Mouse (Mus musculus): ENCODE results near the gene Wnt5b. TPM values are rescaled to one million over a fixed set of nuclear protein-coding genes. Genes with fewer than 3 reads are reported as not detected.

The Wnt5b gene
- polyA plus RNA-seq, 1 experiment from 2014 or later = 2.3 TPM

GRCm38 (mm10) chr6:119479876-119480705 is 64.1 kb downstream of the Wnt5b start:
- ATAC-seq (replicated peaks) = peak; percentile 38
- Histone ChIP-seq H3K27ac (peak overlapping the region; percentile 100), H3K9me3 (no peaks in the 10 kb centered on the region), H3K4me1 (peaks cover 49% of the 10 kb centered on the region), H3K4me2 (peak overlapping the region; percentile 98), H3K27me3 (replicated peaks) (no peaks in the 10 kb centered on the region), H3K9ac (peak overlapping the region; percentile 95), H3K36me3 (replicated peaks) (0 out of 2 replicates have a peak, but pooled peaks cover 5% of the 10 kb centered on the region), H3K4me3 (peak overlapping the region; percentile 90)
- under 1% methylated on average over 70 of the region's 70 CpGs for WGBS

- peak within 1 kb of the TSS; percentile 98 for H3K4me2 ChIP-seq
- no peaks in the 10 kb centered on the region for H3K9me3 ChIP-seq
- H3K4me3 ChIP-seq = peak within 1 kb of the TSS; percentile 90
- peak; percentile 89 for ATAC-seq (replicated peaks)
- H3K9ac ChIP-seq = peak within 1 kb of the TSS; percentile 95
- H3K27me3 ChIP-seq (replicated peaks) = no peaks in the 10 kb centered on the region
- peak within 1 kb of the TSS; percentile 100 for H3K27ac ChIP-seq
- H3K36me3 ChIP-seq (replicated peaks) = 0 out of 2 replicates have a peak, but pooled peaks cover under 1% of the 10 kb centered on the region
- H3K4me1 ChIP-seq = peaks cover 44% of the 10 kb centered on the region
- WGBS = 0% methylated on average over 59 of the region's 101 CpGs
These were observed 64.7 kb downstream of the Wnt5b start, which contains the start of gene Fbxl14 for GRCm38 (mm10) chr6:119479343-119479875. Gene Fbxl14, plus strand, starts transcription at chr6:119479668.

- peak; percentile 94 for ATAC-seq (replicated peaks)
- peaks cover 38% of the 10 kb centered on the region for H3K4me1 ChIP-seq
These were observed 65.4 kb downstream of the Wnt5b start for GRCm38 (mm10) chr6:119478560-119479342.

GRCm38 (mm10) chr6:119477686-119478310 is 66.3 kb downstream of the Wnt5b start:
- Histone ChIP-seq H3K4me3 (no peak overlapping the region), H3K9ac (no peak overlapping the region), H3K4me2 (no peak overlapping the region), H3K27me3 (replicated peaks) (no peaks in the 10 kb centered on the region), H3K27ac (no peak overlapping the region), H3K36me3 (replicated peaks) (no peaks in the 10 kb centered on the region), H3K9me3 (no peaks in the 10 kb centered on the region), H3K4me1 (peaks cover 29% of the 10 kb centered on the region)
- no peak for ATAC-seq (replicated peaks)
- 55% methylated on average over 13 of the region's 13 CpGs for WGBS

More at GRCm38 (mm10) chr6:119478560-119479342, 65.4 kb downstream of the Wnt5b start:
- Histone ChIP-seq H3K9ac (peak overlapping the region; percentile 95), H3K27me3 (replicated peaks) (no peaks in the 10 kb centered on the region), H3K4me3 (peak overlapping the region; percentile 90), H3K36me3 (replicated peaks) (no peaks in the 10 kb centered on the region), H3K9me3 (no peaks in the 10 kb centered on the region), H3K27ac (peak overlapping the region; percentile 100), H3K4me2 (peak overlapping the region; percentile 98)
- 2% methylated on average over 48 of the region's 49 CpGs for WGBS

- Histone ChIP-seq H3K4me1 (peaks cover 14% of the 10 kb centered on the region), H3K4me2 (no peak overlapping the region), H3K4me3 (no peak overlapping the region), H3K9ac (no peak overlapping the region), H3K9me3 (no peaks in the 10 kb centered on the region), H3K36me3 (replicated peaks) (no peaks in the 10 kb centered on the region), H3K27ac (no peak overlapping the region), H3K27me3 (replicated peaks) (no peaks in the 10 kb centered on the region)
- 92% methylated on average over 6 of the region's 6 CpGs for WGBS
- ATAC-seq (replicated peaks) = no peak
These were observed 68.2 kb downstream of the Wnt5b start for GRCm38 (mm10) chr6:119475988-119476387.

- Histone ChIP-seq H3K36me3 (replicated peaks) (no peaks in the 10 kb centered on the region), H3K9ac (no peak overlapping the region), H3K27me3 (replicated peaks) (no peaks in the 10 kb centered on the region), H3K4me1 (peaks cover 12% of the 10 kb centered on the region), H3K4me2 (no peak overlapping the region), H3K9me3 (no peaks in the 10 kb centered on the region), H3K4me3 (no peak overlapping the region), H3K27ac (no peak overlapping the region)
- WGBS = 94% methylated on average over 4 of the region's 4 CpGs
- no peak for ATAC-seq (replicated peaks)
These were observed 70.2 kb downstream of the Wnt5b start for GRCm38 (mm10) chr6:119473992-119474391.

- no peaks in the 10 kb centered on the region for H3K27me3 ChIP-seq (replicated peaks)
- H3K4me2 ChIP-seq = no peak overlapping the region
- H3K9ac ChIP-seq = no peak overlapping the region
- no peak for ATAC-seq (replicated peaks)
- no peaks in the 10 kb centered on the region for H3K36me3 ChIP-seq (replicated peaks)
- H3K4me3 ChIP-seq = no peak overlapping the region
- H3K27ac ChIP-seq = no peak overlapping the region
- H3K9me3 ChIP-seq = no peaks in the 10 kb centered on the region
- WGBS = 84% methylated on average over 7 of the region's 7 CpGs
- H3K4me1 ChIP-seq = peaks cover 9% of the 10 kb centered on the region
These were observed 70.7 kb downstream of the Wnt5b start for GRCm38 (mm10) chr6:119473446-119473845.

- H3K9ac ChIP-seq = no peak overlapping the region
- ATAC-seq (replicated peaks) = no peak
- H3K27me3 ChIP-seq (replicated peaks) = no peaks in the 10 kb centered on the region
- WGBS = 88% methylated on average over 3 of the region's 3 CpGs
- H3K9me3 ChIP-seq = no peaks in the 10 kb centered on the region
- H3K4me2 ChIP-seq = no peak overlapping the region
- H3K4me1 ChIP-seq = peaks cover 1% of the 10 kb centered on the region; the same call in 1 of the 2 replicates
- no peak overlapping the region for H3K27ac ChIP-seq
- no peaks in the 10 kb centered on the region for H3K36me3 ChIP-seq (replicated peaks)
- no peak overlapping the region for H3K4me3 ChIP-seq
These were observed 71.4 kb downstream of the Wnt5b start for GRCm38 (mm10) chr6:119472705-119473104.

GRCm38 (mm10) chr6:119472135-119472534 is 72.0 kb downstream of the Wnt5b start:
- 22% methylated on average over 5 of the region's 5 CpGs for WGBS
- Histone ChIP-seq H3K9me3 (no peaks in the 10 kb centered on the region), H3K4me2 (no peak overlapping the region), H3K4me1 (no peaks in the 10 kb centered on the region), H3K36me3 (replicated peaks) (no peaks in the 10 kb centered on the region), H3K27ac (no peak overlapping the region), H3K4me3 (no peak overlapping the region), H3K9ac (no peak overlapping the region), H3K27me3 (replicated peaks) (no peaks in the 10 kb centered on the region)
- ATAC-seq (replicated peaks) = 0 out of 2 replicates have a peak, but pooled peaks have one; percentile 24

- Histone ChIP-seq H3K9me3 (no peaks in the 10 kb centered on the region), H3K4me3 (no peak overlapping the region), H3K27ac (no peak overlapping the region), H3K9ac (no peak overlapping the region), H3K27me3 (replicated peaks) (no peaks in the 10 kb centered on the region), H3K36me3 (replicated peaks) (no peaks in the 10 kb centered on the region), H3K4me2 (no peak overlapping the region), H3K4me1 (no peaks in the 10 kb centered on the region)
- no peak for ATAC-seq (replicated peaks)
- 94% methylated on average over 3 of the region's 3 CpGs for WGBS
These were observed 73.4 kb downstream of the Wnt5b start for GRCm38 (mm10) chr6:119470777-119471176.

GRCm38 (mm10) chr6:119467785-119468059 is 76.4 kb downstream of the Wnt5b start:
- no peaks in the 10 kb centered on the region for H3K36me3 ChIP-seq (replicated peaks)
- H3K9me3 ChIP-seq = no peaks in the 10 kb centered on the region
- no peaks in the 10 kb centered on the region for H3K4me1 ChIP-seq
- ATAC-seq (replicated peaks) = no peak
- no peak overlapping the region for H3K4me3 ChIP-seq
- H3K9ac ChIP-seq = no peak overlapping the region
- WGBS = 68% methylated on average over 2 of the region's 2 CpGs
- H3K27ac ChIP-seq = no peak overlapping the region
- H3K27me3 ChIP-seq (replicated peaks) = no peaks in the 10 kb centered on the region
- H3K4me2 ChIP-seq = no peak overlapping the region
